Mouse (Mus musculus): ENCODE measurements around the gene A930033H14Rik.

DNA sequence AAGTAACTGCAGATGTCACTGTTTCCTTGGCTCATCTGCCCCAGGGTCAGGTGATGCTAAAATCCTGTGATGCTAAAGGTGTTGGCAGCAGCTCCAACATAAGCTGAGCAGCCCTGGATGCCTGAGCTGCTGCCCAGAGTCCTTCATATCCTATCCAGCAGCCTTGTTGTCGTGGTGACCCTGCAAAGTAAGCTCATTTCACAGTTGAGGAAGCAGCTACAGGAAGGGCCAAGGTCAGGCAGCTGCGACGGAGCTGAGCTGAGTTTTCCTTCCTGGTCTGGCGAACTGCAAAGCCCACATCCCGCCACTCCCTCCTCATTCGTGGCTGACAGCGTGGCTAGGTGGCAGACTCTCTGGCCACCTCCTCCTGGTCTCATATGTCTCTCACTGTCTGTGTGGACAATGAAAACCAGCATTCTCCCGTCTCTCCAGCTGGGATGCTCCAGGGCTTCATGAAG, 41.5 kb upstream of the A930033H14Rik start:
- TF ChIP-seq CTCF (IDR thresholded peaks at IDR 0.05; ENCODE audit: low read depth, low read length) (no peak), POLR2AphosphoS5 (IDR thresholded peaks at IDR 0.05; ENCODE audit: insufficient replicate concordance, low read depth, low read length) (no peak), GATA1 (IDR thresholded peaks at IDR 0.05; ENCODE audit: borderline replicate concordance, low read length) (no peak), TAL1 (conservative IDR thresholded peaks at IDR 0.05; ENCODE audit: low read depth, low read length) (no peak)

All from G1E (cell line).